Mouse (Mus musculus) midbrain, embryonic 13.5 days (tissue): ENCODE results near the gene Pard3b. TPM values are rescaled to one million over a fixed set of nuclear protein-coding genes. Genes with fewer than 3 reads are reported as not detected.

Source experiments
- ATAC-seq: fragments of 200-750 bp; cut with Nextera tagmentation; 2 replicates; pipeline ENCODE4 v1.8.0; 2017; ENCODE audit warnings: mild to moderate bottlenecking, moderate TSS enrichment, moderate library complexity
- H3K27ac ChIP-seq: fragments of 300-500 bp; sonication (generic); 2 replicates; pipeline ENCODE4 v1.5.1; 2015; ENCODE audit warnings: inconsistent platforms, mild to moderate bottlenecking, moderate library complexity
- H3K27me3 ChIP-seq: fragments of 300-500 bp; sonication (generic); 2 replicates; pipeline ENCODE4 v1.6.1; 2015; ENCODE audit warnings: mild to moderate bottlenecking, inconsistent platforms
- H3K36me3 ChIP-seq: fragments of 300-500 bp; sonication (generic); 2 replicates; pipeline ENCODE4 v1.6.1; 2015; ENCODE audit warnings: mild to moderate bottlenecking, inconsistent platforms
- H3K4me1 ChIP-seq: fragments of 300-500 bp; sonication (generic); replicated peaks from 2 replicates; pipeline ENCODE4 v1.6.1; 2015; ENCODE audit warnings: inconsistent platforms
- H3K4me2 ChIP-seq: fragments of 300-500 bp; sonication (generic); replicated peaks from 2 replicates; pipeline ENCODE4 v1.6.1; 2015; ENCODE audit warnings: moderate library complexity, mild to moderate bottlenecking, inconsistent platforms
- H3K4me3 ChIP-seq: fragments of 300-500 bp; sonication (generic); replicated peaks from 2 replicates; pipeline ENCODE4 v1.5.1; 2015; ENCODE audit warnings: mild to moderate bottlenecking, inconsistent platforms
- H3K9ac ChIP-seq: fragments of 300-500 bp; sonication (generic); replicated peaks from 2 replicates; pipeline ENCODE4 v1.6.1; 2015; ENCODE audit warnings: mild to moderate bottlenecking, inconsistent platforms
- H3K9me3 ChIP-seq: fragments of 300-500 bp; sonication (generic); 2 replicates; pipeline ENCODE4 v1.6.1; 2016; ENCODE audit warnings: mild to moderate bottlenecking, inconsistent platforms
- WGBS: fragments of 180-500 bp; shearing (Covaris S2); methylation state at CpG from one replicate; pipeline ENCODE4 v1.1.7; 2015; 5-methylcytosine and 5-hydroxymethylcytosine counted together
- polyA plus RNA-seq: library from polyadenylated mRNA; unstranded; fragments of >200 nt; fragmentation: Nextera tagmentation; extraction: Ambion mirVana; gene quantifications from 2 replicates; pipeline ENCODE4 v1.2.1, GENCODE M21; 2015

Gene Pard3b
- polyA plus RNA-seq, 1 experiment from 2014 or later = 9.4 TPM

- Histone ChIP-seq H3K27ac (no peak overlapping the region), H3K9ac (no peak overlapping the region), H3K27me3 (0 out of 2 replicates have a peak, but pooled peaks cover 5% of the 10 kb centered on the region), H3K9me3 (no peaks in the 10 kb centered on the region), H3K4me3 (no peak overlapping the region), H3K4me2 (no peak overlapping the region), H3K36me3 (no peaks in the 10 kb centered on the region), H3K4me1 (peaks cover 9% of the 10 kb centered on the region)
- 11% methylated on average over 8 of the region's 8 CpGs for WGBS
- ATAC-seq = no peak
Measured at GRCm38 (mm10) chr1:61685221-61685814, 46.7 kb downstream of the Pard3b start.

- no peak overlapping the region for H3K9ac ChIP-seq
- H3K9me3 ChIP-seq = no peaks in the 10 kb centered on the region
- no peak overlapping the region for H3K27ac ChIP-seq
- 0 out of 2 replicates have a peak, but pooled peaks cover 5% of the 10 kb centered on the region for H3K27me3 ChIP-seq
- no peaks in the 10 kb centered on the region for H3K36me3 ChIP-seq
- H3K4me2 ChIP-seq = no peak overlapping the region
- no peak overlapping the region for H3K4me3 ChIP-seq
- no peak for ATAC-seq
- 53% methylated on average over 1 of the region's 1 CpGs for WGBS
- H3K4me1 ChIP-seq = peaks cover 9% of the 10 kb centered on the region
Measured at GRCm38 (mm10) chr1:61685921-61686320, 47.3 kb downstream of the Pard3b start.

- peaks cover 9% of the 10 kb centered on the region for H3K4me1 ChIP-seq
- H3K36me3 ChIP-seq = no peaks in the 10 kb centered on the region
- no peak overlapping the region for H3K4me3 ChIP-seq
- H3K9ac ChIP-seq = no peak overlapping the region
- 58% methylated on average over 3 of the region's 3 CpGs for WGBS
- H3K27ac ChIP-seq = no peak overlapping the region
- H3K27me3 ChIP-seq = 0 out of 2 replicates have a peak, but pooled peaks cover 5% of the 10 kb centered on the region
- H3K4me2 ChIP-seq = no peak overlapping the region
- H3K9me3 ChIP-seq = no peaks in the 10 kb centered on the region
- ATAC-seq = no peak
Measured at GRCm38 (mm10) chr1:61688301-61688700, 49.7 kb downstream of the Pard3b start.

- no peak for ATAC-seq
- Histone ChIP-seq H3K4me1 (no peaks in the 10 kb centered on the region), H3K4me2 (no peak overlapping the region), H3K27me3 (no peaks in the 10 kb centered on the region), H3K36me3 (no peaks in the 10 kb centered on the region), H3K9ac (no peak overlapping the region), H3K4me3 (no peak overlapping the region), H3K9me3 (no peaks in the 10 kb centered on the region), H3K27ac (no peak overlapping the region)
- WGBS = 72% methylated on average over 10 of the region's 10 CpGs
Measured at GRCm38 (mm10) chr1:61698462-61699218, 60.0 kb downstream of the Pard3b start.

- Histone ChIP-seq H3K4me3 (no peak overlapping the region), H3K9ac (no peak overlapping the region), H3K4me2 (no peak overlapping the region), H3K9me3 (no peaks in the 10 kb centered on the region), H3K27ac (no peak overlapping the region), H3K27me3 (no peaks in the 10 kb centered on the region), H3K4me1 (no peaks in the 10 kb centered on the region), H3K36me3 (no peaks in the 10 kb centered on the region)
- WGBS = 88% methylated on average over 1 of the region's 1 CpGs
- ATAC-seq = no peak
Measured at GRCm38 (mm10) chr1:61709812-61710211, 71.2 kb downstream of the Pard3b start.

GRCm38 (mm10) chr1:61711523-61711922 lies 72.9 kb downstream of the Pard3b start:
- ATAC-seq = no peak
- Histone ChIP-seq H3K4me1 (no peaks in the 10 kb centered on the region), H3K36me3 (no peaks in the 10 kb centered on the region), H3K9ac (no peak overlapping the region), H3K27me3 (no peaks in the 10 kb centered on the region), H3K27ac (no peak overlapping the region), H3K9me3 (no peaks in the 10 kb centered on the region), H3K4me2 (no peak overlapping the region), H3K4me3 (no peak overlapping the region)

- Histone ChIP-seq H3K27ac (no peak overlapping the region), H3K36me3 (no peaks in the 10 kb centered on the region), H3K9ac (no peak overlapping the region), H3K9me3 (peaks cover 5% of the 10 kb centered on the region), H3K4me3 (no peak overlapping the region), H3K4me1 (no peaks in the 10 kb centered on the region), H3K4me2 (no peak overlapping the region), H3K27me3 (no peaks in the 10 kb centered on the region)
- no peak for ATAC-seq
- WGBS = 79% methylated on average over 4 of the region's 4 CpGs
Measured at GRCm38 (mm10) chr1:61729654-61730053, 91.0 kb downstream of the Pard3b start.

- Histone ChIP-seq H3K4me3 (no peak overlapping the region), H3K9me3 (no peaks in the 10 kb centered on the region), H3K4me1 (no peaks in the 10 kb centered on the region), H3K9ac (no peak overlapping the region), H3K27ac (no peak overlapping the region), H3K4me2 (no peak overlapping the region), H3K36me3 (no peaks in the 10 kb centered on the region), H3K27me3 (no peaks in the 10 kb centered on the region)
- 88% methylated on average over 1 of the region's 1 CpGs for WGBS
- ATAC-seq = no peak
Measured at GRCm38 (mm10) chr1:61736550-61736949, 97.9 kb downstream of the Pard3b start.

GRCm38 (mm10) chr1:61742831-61743230 lies 104.2 kb downstream of the Pard3b start:
- ATAC-seq = no peak
- H3K4me3 ChIP-seq = no peak overlapping the region
- H3K4me2 ChIP-seq = no peak overlapping the region
- H3K36me3 ChIP-seq = no peaks in the 10 kb centered on the region
- H3K4me1 ChIP-seq = no peaks in the 10 kb centered on the region
- no peak overlapping the region for H3K9ac ChIP-seq
- no peaks in the 10 kb centered on the region for H3K9me3 ChIP-seq
- no peak overlapping the region for H3K27ac ChIP-seq
- no peaks in the 10 kb centered on the region for H3K27me3 ChIP-seq

GRCm38 (mm10) chr1:61747481-61747880 lies 108.9 kb downstream of the Pard3b start:
- H3K4me3 ChIP-seq = no peak overlapping the region
- H3K27me3 ChIP-seq = no peaks in the 10 kb centered on the region
- H3K4me1 ChIP-seq = no peaks in the 10 kb centered on the region
- no peak overlapping the region for H3K27ac ChIP-seq
- ATAC-seq = no peak
- no peak overlapping the region for H3K4me2 ChIP-seq
- H3K9me3 ChIP-seq = no peaks in the 10 kb centered on the region
- H3K9ac ChIP-seq = no peak overlapping the region
- no peaks in the 10 kb centered on the region for H3K36me3 ChIP-seq

GRCm38 (mm10) chr1:61751008-61751407 lies 112.4 kb downstream of the Pard3b start:
- no peaks in the 10 kb centered on the region for H3K9me3 ChIP-seq
- no peak overlapping the region for H3K4me3 ChIP-seq
- H3K4me1 ChIP-seq = no peaks in the 10 kb centered on the region
- no peak overlapping the region for H3K27ac ChIP-seq
- no peak overlapping the region for H3K9ac ChIP-seq
- no peaks in the 10 kb centered on the region for H3K36me3 ChIP-seq
- no peak overlapping the region for H3K4me2 ChIP-seq
- H3K27me3 ChIP-seq = no peaks in the 10 kb centered on the region
- 93% methylated on average over 1 of the region's 1 CpGs for WGBS
- ATAC-seq = no peak

GRCm38 (mm10) chr1:61756771-61757170 lies 118.1 kb downstream of the Pard3b start:
- H3K4me3 ChIP-seq = no peak overlapping the region
- no peak overlapping the region for H3K4me2 ChIP-seq
- no peaks in the 10 kb centered on the region for H3K4me1 ChIP-seq
- H3K27me3 ChIP-seq = no peaks in the 10 kb centered on the region
- 90% methylated on average over 1 of the region's 1 CpGs for WGBS
- H3K9me3 ChIP-seq = no peaks in the 10 kb centered on the region
- no peak for ATAC-seq
- no peak overlapping the region for H3K27ac ChIP-seq
- H3K9ac ChIP-seq = no peak overlapping the region
- no peaks in the 10 kb centered on the region for H3K36me3 ChIP-seq

- Histone ChIP-seq H3K4me3 (no peak overlapping the region), H3K9ac (no peak overlapping the region), H3K36me3 (no peaks in the 10 kb centered on the region), H3K27ac (no peak overlapping the region), H3K4me2 (no peak overlapping the region), H3K9me3 (no peaks in the 10 kb centered on the region), H3K4me1 (no peaks in the 10 kb centered on the region), H3K27me3 (no peaks in the 10 kb centered on the region)
- no peak for ATAC-seq
Measured at GRCm38 (mm10) chr1:61771213-61771612, 132.6 kb downstream of the Pard3b start.
